17 mouse cellular contexts compared by ENCODE assay signal in the genomic region with DNA sequence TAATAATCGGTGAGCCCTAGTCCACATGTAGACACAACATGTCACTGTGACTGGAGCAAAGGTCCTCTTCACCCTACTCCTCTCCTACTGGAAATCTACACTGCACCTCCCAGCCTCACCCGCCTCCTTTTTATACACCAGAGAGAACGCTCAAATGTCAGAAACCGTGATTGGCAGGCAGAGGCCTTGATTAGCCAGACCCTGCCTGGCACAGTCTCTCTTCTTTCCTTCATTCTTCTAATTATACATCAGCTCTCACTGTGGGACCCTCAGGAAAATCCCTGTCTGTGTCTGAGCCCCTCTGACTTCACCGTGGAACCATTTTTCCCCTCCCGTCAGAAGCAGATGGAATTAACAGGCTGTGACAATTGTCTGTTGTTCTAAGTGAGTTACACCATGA.
"Had no signal": no experiment of that assay in that cellular context is flagged by ENCODE, and none has a peak within 500 bp of the region (broad histone marks: within the 10 kb centered on the region; RNA-seq: fewer than 3 reads in every experiment).

No protein-coding gene starts in this region.

- H3K9ac ChIP-seq: limb, embryonic 13.5 days; liver, embryonic 12.5 days; liver, embryonic 15.5 days; lung, embryonic 15.5 days; midbrain, embryonic 15.5 days; neural tube, embryonic 12.5 days had no signal

- ATAC-seq: liver, embryonic 12.5 days; midbrain, embryonic 15.5 days had no signal

- H3K36me3 ChIP-seq: limb, embryonic 10.5 days; limb, embryonic 13.5 days; liver, embryonic 12.5 days; liver, embryonic 15.5 days; lung, embryonic 15.5 days; midbrain, embryonic 10.5 days; midbrain, embryonic 15.5 days; neural tube, embryonic 12.5 days had no signal

- H3K4me1 ChIP-seq: liver, embryonic 12.5 days; liver, embryonic 15.5 days; lung, embryonic 15.5 days; midbrain, embryonic 10.5 days; midbrain, embryonic 15.5 days; neural tube, embryonic 12.5 days had no signal

- H3K27me3 ChIP-seq: limb, embryonic 13.5 days; liver, embryonic 12.5 days; liver, embryonic 15.5 days; lung, embryonic 15.5 days; megakaryocyte, embryonic 14.5 days; midbrain, embryonic 15.5 days; neural tube, embryonic 12.5 days had no signal

- H3K4me3 ChIP-seq: limb, embryonic 10.5 days; limb, embryonic 13.5 days; liver, embryonic 12.5 days; liver, embryonic 15.5 days; lung, embryonic 15.5 days; megakaryocyte, embryonic 14.5 days; midbrain, embryonic 10.5 days; midbrain, embryonic 15.5 days; neural tube, embryonic 12.5 days had no signal

- H3K4me2 ChIP-seq: limb, embryonic 13.5 days; liver, embryonic 12.5 days; liver, embryonic 15.5 days; lung, embryonic 15.5 days; midbrain, embryonic 15.5 days; neural tube, embryonic 12.5 days had no signal

- DNase-seq: kidney, adult 9 months; kidney, postnatal 14 days; liver; lung, adult 18-20 months; lung, postnatal 10 days; lung, postnatal 36 days; thymus, adult 18-20 months; thymus, postnatal 36 days had no signal

- H3K9me3 ChIP-seq: limb, embryonic 10.5 days; limb, embryonic 13.5 days; liver, embryonic 12.5 days; liver, embryonic 15.5 days; lung, embryonic 15.5 days; megakaryocyte, embryonic 14.5 days; midbrain, embryonic 10.5 days; midbrain, embryonic 15.5 days; neural tube, embryonic 12.5 days had no signal

- H3K27ac ChIP-seq: limb, embryonic 10.5 days; limb, embryonic 13.5 days; liver, embryonic 12.5 days; liver, embryonic 15.5 days; lung, embryonic 15.5 days; midbrain, embryonic 10.5 days; midbrain, embryonic 15.5 days; neural tube, embryonic 12.5 days had no signal
